8 mouse cellular contexts compared by ENCODE assay signal in the genomic region with DNA sequence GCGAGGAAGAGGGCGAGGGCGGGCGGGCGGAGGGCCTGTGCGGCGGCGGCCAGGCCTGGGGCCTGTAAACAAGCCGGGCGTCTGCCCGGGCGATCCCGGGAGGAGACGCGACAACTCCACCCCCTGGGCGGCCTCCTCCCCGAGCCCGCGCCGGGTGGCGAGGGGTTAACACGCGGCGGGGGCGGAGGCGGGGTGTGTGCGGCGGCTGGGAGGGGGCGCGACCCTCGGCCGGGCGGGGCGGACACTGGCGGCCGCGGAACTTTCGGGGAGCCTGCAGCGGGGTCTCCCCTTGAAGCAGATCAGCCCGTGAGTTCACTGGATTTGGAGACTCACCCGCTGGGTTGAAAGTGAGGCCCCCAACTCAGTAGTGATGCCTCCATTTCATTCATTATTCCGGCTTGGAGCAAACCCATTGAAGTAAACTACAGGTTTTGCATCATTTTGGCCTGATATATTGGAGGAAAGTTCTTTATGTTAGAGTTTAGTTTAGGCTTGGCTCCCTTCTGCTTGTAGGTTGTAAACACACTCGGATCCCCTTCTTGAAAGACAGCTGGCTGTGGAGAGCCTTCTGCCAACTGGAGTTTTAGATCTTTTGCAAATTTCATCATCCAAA. TPM values are rescaled to one million over a fixed set of nuclear protein-coding genes. Genes with fewer than 3 reads are reported as not detected.
DNase-seq lines count a peak whose midpoint lies in the region; TF ChIP-seq lines count a peak whose summit lies in the region.

No protein-coding gene starts in this region.

- TF ChIP-seq POLR2A in ES-Bruce4 (IDR thresholded peaks at IDR 0.05; ENCODE audit: insufficient read depth, low read length): no peak

- no peaks in the 10 kb centered on the region for H3K36me3 ChIP-seq in ES-Bruce4 (ENCODE audit: control insufficient read depth, insufficient read depth, low read length, poor library complexity, severe bottlenecking)
- no peaks in the 10 kb centered on the region for H3K36me3 ChIP-seq in hindbrain, embryonic 10.5 days

- H3K27me3 ChIP-seq in ES-Bruce4 (ENCODE audit: control insufficient read depth, insufficient read depth, low read length, poor library complexity, severe bottlenecking): no peaks in the 10 kb centered on the region
- no peaks in the 10 kb centered on the region for H3K27me3 ChIP-seq in hindbrain, embryonic 10.5 days (ENCODE audit: insufficient read depth, poor library complexity, severe bottlenecking)

- no peak for TF ChIP-seq CTCF in ES-Bruce4 (IDR thresholded peaks at IDR 0.05; ENCODE audit: low read depth, low read length)

- peaks cover 7% of the 10 kb centered on the region for H3K4me1 ChIP-seq in ES-Bruce4 (ENCODE audit: control insufficient read depth, insufficient read depth, low read length)
- H3K4me1 ChIP-seq in hindbrain, embryonic 10.5 days (replicated peaks): peaks cover 39% of the 10 kb centered on the region

- H3K9ac ChIP-seq in ES-Bruce4 (ENCODE audit: low read depth, poor library complexity, severe bottlenecking): peak overlapping the region; percentile 99

- no peaks in the 10 kb centered on the region for H3K9me3 ChIP-seq in ES-Bruce4 (replicated peaks; ENCODE audit: control insufficient read depth, insufficient read depth, low read length, poor library complexity, severe bottlenecking)
- no peaks in the 10 kb centered on the region for H3K9me3 ChIP-seq in hindbrain, embryonic 10.5 days

- peak; percentile 49 to 67 for DNase-seq in cerebellum, adult 18-20 months
- peak; percentile 46 for DNase-seq in forelimb bud, embryonic 11.5 days (ENCODE audit: low read depth, low spot score)
- DNase-seq in hindbrain, embryonic 10.5 days (ENCODE audit: low spot score): peak; percentile 69
- DNase-seq in layer of hippocampus, postnatal 14 days (ENCODE audit: low spot score in 2 of 2): peak; percentile 34 to 55
- peak; percentile 80 for DNase-seq in lung, postnatal 10 days
- DNase-seq in retina, embryonic 14.5 days (ENCODE audit: low spot score): peak; percentile 76
- peak; percentile 63 to 77 for DNase-seq in thymus, postnatal 36 days

- peak overlapping the region; percentile 50; the same call in 1 of the 2 replicates for H3K27ac ChIP-seq in ES-Bruce4 (ENCODE audit: insufficient read depth, low read length)
- peak overlapping the region; percentile 99 for H3K27ac ChIP-seq in hindbrain, embryonic 10.5 days

- peak overlapping the region; percentile 93 for H3K4me3 ChIP-seq in ES-Bruce4 (ENCODE audit: low read depth, low read length)
- H3K4me3 ChIP-seq in hindbrain, embryonic 10.5 days: peak overlapping the region; percentile 82

- TF ChIP-seq EP300 in ES-Bruce4 (IDR thresholded peaks at IDR 0.05; ENCODE audit: insufficient read depth, low read depth, low read length): no peak

- under 1% methylated on average over 42 of the region's 43 CpGs for WGBS in hindbrain, embryonic 10.5 days

RNA-seq across cellular contexts. Expression of a gene that starts 4.5 kb away (rescaled TPM):
- polyA plus RNA-seq in ES-Bruce4 (2011; ENCODE audit: insufficient read depth, insufficient read length, low read depth, missing spikeins): 183 and 202 TPM in 2 replicates
- polyA plus RNA-seq in hindbrain, embryonic 10.5 days (2016; fragmentation: Nextera tagmentation; extraction: Ambion mirVana): 43.9 and 54.3 TPM in 2 replicates
- total RNA-seq in layer of hippocampus, postnatal 14 days (2021): 100 to 1,000 TPM; 215 to 243 TPM

Comparison
In these comparisons a context has a peak if more than half of its experiments do, and no peak if none do; other contexts are left out.
1. Peak in every context shown above with its lines: DNase-seq, H3K4me3 ChIP-seq and H3K27ac ChIP-seq.